Mouse (Mus musculus): ENCODE results near the gene Meis2. TPM values are rescaled to one million over a fixed set of nuclear protein-coding genes. Genes with fewer than 3 reads are reported as not detected.

The Meis2 gene
- polyA plus RNA-seq, 1 experiment from 2014 or later, result 30.1 TPM

- Histone ChIP-seq H3K4me3 (no peak overlapping the region), H3K4me1 (peaks cover 49% of the 10 kb centered on the region), H3K4me2 (no peak overlapping the region), H3K27me3 (replicated peaks) (no peaks in the 10 kb centered on the region), H3K27ac (replicated peaks) (peak overlapping the region; percentile 80; the same call in 1 of the 2 replicates), H3K9ac (no peak overlapping the region), H3K9me3 (no peaks in the 10 kb centered on the region), H3K36me3 (peaks cover 54% of the 10 kb centered on the region)
- WGBS, result 83% methylated on average over 10 of the region's 10 CpGs
- no peak for ATAC-seq (ENCODE audit: extremely low read depth, insufficient number of reproducible peaks, low FRiP score, low TSS enrichment)
These were observed 46.7 kb downstream of the Meis2 start for GRCm38 (mm10) chr2:116018781-116019465.

GRCm38 (mm10) chr2:116015520-116015919 lies 50.1 kb downstream of the Meis2 start:
- H3K4me2 ChIP-seq, result no peak overlapping the region
- peaks cover 23% of the 10 kb centered on the region for H3K4me1 ChIP-seq
- ATAC-seq (ENCODE audit: extremely low read depth, insufficient number of reproducible peaks, low FRiP score, low TSS enrichment), result no peak
- no peak overlapping the region for H3K9ac ChIP-seq
- no peaks in the 10 kb centered on the region for H3K9me3 ChIP-seq
- H3K4me3 ChIP-seq, result no peak overlapping the region
- H3K27me3 ChIP-seq (replicated peaks), result no peaks in the 10 kb centered on the region
- 57% methylated on average over 10 of the region's 10 CpGs for WGBS
- H3K27ac ChIP-seq (replicated peaks), result no peak overlapping the region
- peaks cover 42% of the 10 kb centered on the region for H3K36me3 ChIP-seq

GRCm38 (mm10) chr2:116010469-116010868 lies 55.2 kb downstream of the Meis2 start:
- H3K4me3 ChIP-seq, result no peak overlapping the region
- 14% methylated on average over 6 of the region's 6 CpGs for WGBS
- H3K9me3 ChIP-seq, result no peaks in the 10 kb centered on the region
- peaks cover 42% of the 10 kb centered on the region for H3K36me3 ChIP-seq
- peak overlapping the region; percentile 46 for H3K27ac ChIP-seq (replicated peaks)
- H3K9ac ChIP-seq, result no peak overlapping the region
- H3K4me1 ChIP-seq, result peaks cover 26% of the 10 kb centered on the region
- peak overlapping the region; percentile 17; the same call in 1 of the 2 replicates for H3K4me2 ChIP-seq
- ATAC-seq (ENCODE audit: extremely low read depth, insufficient number of reproducible peaks, low FRiP score, low TSS enrichment), result no peak
- no peaks in the 10 kb centered on the region for H3K27me3 ChIP-seq (replicated peaks)

- Histone ChIP-seq H3K36me3 (peaks cover 44% of the 10 kb centered on the region), H3K4me1 (peaks cover 26% of the 10 kb centered on the region), H3K4me3 (no peak overlapping the region), H3K9me3 (no peaks in the 10 kb centered on the region), H3K4me2 (peak overlapping the region; percentile 17; the same call in 1 of the 2 replicates), H3K27me3 (replicated peaks) (no peaks in the 10 kb centered on the region), H3K27ac (replicated peaks) (peak overlapping the region; percentile 46), H3K9ac (no peak overlapping the region)
- ATAC-seq (ENCODE audit: extremely low read depth, insufficient number of reproducible peaks, low FRiP score, low TSS enrichment), result no peak
- WGBS, result 80% methylated on average over 3 of the region's 3 CpGs
These were observed 55.6 kb downstream of the Meis2 start for GRCm38 (mm10) chr2:116010061-116010460.

- Histone ChIP-seq H3K4me2 (peak overlapping the region; percentile 56), H3K36me3 (peaks cover 48% of the 10 kb centered on the region), H3K9ac (peak overlapping the region; percentile 59), H3K4me3 (peak overlapping the region; percentile 21), H3K4me1 (peaks cover 26% of the 10 kb centered on the region), H3K27me3 (replicated peaks) (no peaks in the 10 kb centered on the region), H3K9me3 (no peaks in the 10 kb centered on the region), H3K27ac (replicated peaks) (no peak overlapping the region; the same call in 1 of the 2 replicates)
- no peak for ATAC-seq (ENCODE audit: extremely low read depth, insufficient number of reproducible peaks, low FRiP score, low TSS enrichment)
- 37% methylated on average over 20 of the region's 20 CpGs for WGBS
These were observed 56.3 kb downstream of the Meis2 start for GRCm38 (mm10) chr2:116009097-116009970.

- Histone ChIP-seq H3K4me1 (peaks cover 35% of the 10 kb centered on the region), H3K27ac (replicated peaks) (peak overlapping the region; percentile 16; the same call in 1 of the 2 replicates), H3K4me2 (no peak overlapping the region), H3K9ac (no peak overlapping the region), H3K9me3 (no peaks in the 10 kb centered on the region), H3K36me3 (peaks cover 60% of the 10 kb centered on the region), H3K27me3 (replicated peaks) (no peaks in the 10 kb centered on the region), H3K4me3 (no peak overlapping the region)
- 69% methylated on average over 6 of the region's 6 CpGs for WGBS
- no peak for ATAC-seq (ENCODE audit: extremely low read depth, insufficient number of reproducible peaks, low FRiP score, low TSS enrichment)
These were observed 63.3 kb downstream of the Meis2 start for GRCm38 (mm10) chr2:116002354-116002753.

- Histone ChIP-seq H3K4me1 (peaks cover 35% of the 10 kb centered on the region), H3K27me3 (replicated peaks) (no peaks in the 10 kb centered on the region), H3K36me3 (peaks cover 56% of the 10 kb centered on the region), H3K4me3 (no peak overlapping the region), H3K27ac (replicated peaks) (0 out of 2 replicates have a peak overlapping the region, but pooled peaks have one; percentile 8), H3K9me3 (no peaks in the 10 kb centered on the region), H3K9ac (no peak overlapping the region), H3K4me2 (no peak overlapping the region)
- no peak for ATAC-seq (ENCODE audit: extremely low read depth, insufficient number of reproducible peaks, low FRiP score, low TSS enrichment)
- 65% methylated on average over 6 of the region's 6 CpGs for WGBS
These were observed 64.1 kb downstream of the Meis2 start for GRCm38 (mm10) chr2:116001352-116002138.

GRCm38 (mm10) chr2:116000514-116000913 lies 65.1 kb downstream of the Meis2 start:
- H3K27ac ChIP-seq (replicated peaks), result no peak overlapping the region
- no peak for ATAC-seq (ENCODE audit: extremely low read depth, insufficient number of reproducible peaks, low FRiP score, low TSS enrichment)
- H3K4me3 ChIP-seq, result no peak overlapping the region
- no peaks in the 10 kb centered on the region for H3K9me3 ChIP-seq
- H3K36me3 ChIP-seq, result peaks cover 54% of the 10 kb centered on the region
- H3K27me3 ChIP-seq (replicated peaks), result no peaks in the 10 kb centered on the region
- WGBS, result 82% methylated on average over 5 of the region's 5 CpGs
- no peak overlapping the region for H3K9ac ChIP-seq
- H3K4me2 ChIP-seq, result no peak overlapping the region
- H3K4me1 ChIP-seq, result peaks cover 35% of the 10 kb centered on the region

- no peaks in the 10 kb centered on the region for H3K9me3 ChIP-seq
- H3K36me3 ChIP-seq, result peaks cover 47% of the 10 kb centered on the region
- H3K4me1 ChIP-seq, result peaks cover 35% of the 10 kb centered on the region
- H3K4me2 ChIP-seq, result no peak overlapping the region
- H3K4me3 ChIP-seq, result no peak overlapping the region
- no peak overlapping the region for H3K9ac ChIP-seq
- ATAC-seq (ENCODE audit: extremely low read depth, insufficient number of reproducible peaks, low FRiP score, low TSS enrichment), result no peak
- WGBS, result 60% methylated on average over 5 of the region's 5 CpGs
- 0 out of 2 replicates have a peak overlapping the region, but pooled peaks have one; percentile 6 for H3K27ac ChIP-seq (replicated peaks)
- no peaks in the 10 kb centered on the region for H3K27me3 ChIP-seq (replicated peaks)
These were observed 66.8 kb downstream of the Meis2 start for GRCm38 (mm10) chr2:115998802-115999201.

GRCm38 (mm10) chr2:115996438-115996837 lies 69.2 kb downstream of the Meis2 start:
- H3K4me2 ChIP-seq, result no peak overlapping the region
- H3K9me3 ChIP-seq, result no peaks in the 10 kb centered on the region
- H3K27ac ChIP-seq (replicated peaks), result no peak overlapping the region
- WGBS, result 79% methylated on average over 2 of the region's 2 CpGs
- H3K9ac ChIP-seq, result no peak overlapping the region
- H3K4me1 ChIP-seq, result peaks cover 21% of the 10 kb centered on the region
- H3K36me3 ChIP-seq, result peaks cover 50% of the 10 kb centered on the region
- H3K4me3 ChIP-seq, result no peak overlapping the region
- H3K27me3 ChIP-seq (replicated peaks), result no peaks in the 10 kb centered on the region
- no peak for ATAC-seq (ENCODE audit: extremely low read depth, insufficient number of reproducible peaks, low FRiP score, low TSS enrichment)

GRCm38 (mm10) chr2:115993877-115994276 lies 71.8 kb downstream of the Meis2 start:
- no peaks in the 10 kb centered on the region for H3K9me3 ChIP-seq
- H3K4me1 ChIP-seq, result peaks cover 12% of the 10 kb centered on the region
- H3K4me2 ChIP-seq, result no peak overlapping the region
- H3K27ac ChIP-seq (replicated peaks), result no peak overlapping the region
- H3K4me3 ChIP-seq, result no peak overlapping the region
- H3K36me3 ChIP-seq, result peaks cover 33% of the 10 kb centered on the region
- no peak for ATAC-seq (ENCODE audit: extremely low read depth, insufficient number of reproducible peaks, low FRiP score, low TSS enrichment)
- H3K9ac ChIP-seq, result no peak overlapping the region
- WGBS, result 83% methylated on average over 4 of the region's 4 CpGs
- no peaks in the 10 kb centered on the region for H3K27me3 ChIP-seq (replicated peaks)
